Mouse (Mus musculus): Measurements from ENCODE around the gene Sidt1. TPM values are rescaled to one million over a fixed set of nuclear protein-coding genes. Genes with fewer than 3 reads are reported as not detected.

Sidt1 gene
- polyA plus RNA-seq, 1 experiment from 2014 or later, result 0.71 TPM

Other genes starting within 250 kb of the Sidt1 start
- gene Atp6v1a, start 193.5 kb downstream of the Sidt1 start, polyA plus RNA-seq (2016; fragmentation: Nextera tagmentation; extraction: Ambion mirVana), result 59.6 and 65.5 TPM in 2 replicates
- gene Naa50, start 193.4 kb downstream of the Sidt1 start, polyA plus RNA-seq (2016; fragmentation: Nextera tagmentation; extraction: Ambion mirVana), result 92.5 and 100 TPM in 2 replicates
- gene Usf3, start 159.9 kb downstream of the Sidt1 start, polyA plus RNA-seq (2016; fragmentation: Nextera tagmentation; extraction: Ambion mirVana), result 3.5 and 4.3 TPM in 2 replicates
- 25.5 and 27.0 TPM in 2 replicates for gene Spice1, start 13.9 kb upstream of the Sidt1 start, polyA plus RNA-seq (2016; fragmentation: Nextera tagmentation; extraction: Ambion mirVana)
- 6.4 and 8.3 TPM in 2 replicates for gene Cfap44, start 61.6 kb upstream of the Sidt1 start, polyA plus RNA-seq (2016; fragmentation: Nextera tagmentation; extraction: Ambion mirVana)
- gene Boc, start 225.7 kb upstream of the Sidt1 start, polyA plus RNA-seq (2016; fragmentation: Nextera tagmentation; extraction: Ambion mirVana), result 35.5 and 37.5 TPM in 2 replicates

Measured in hindbrain, embryonic 12.5 days (tissue).